Mouse (Mus musculus) lung, adult 18-20 months (tissue): ENCODE data around the gene Ppp6r3.
A peak's percentile ranks its signal among the peaks of the same experiment; 100 is the strongest.
"Not testable (repeated sequence)": the region's sequence is repeated elsewhere in the genome, so short reads cannot be mapped to it uniquely, and the experiment has no call there.

Experiments used
- DNase-seq, 2 experiments: peaks; one replicate each; pipeline ENCODE4 v3.0.0; 2022; ENCODE audit warnings: mixed read lengths in 2 of 2

Gene Ppp6r3

DNA sequence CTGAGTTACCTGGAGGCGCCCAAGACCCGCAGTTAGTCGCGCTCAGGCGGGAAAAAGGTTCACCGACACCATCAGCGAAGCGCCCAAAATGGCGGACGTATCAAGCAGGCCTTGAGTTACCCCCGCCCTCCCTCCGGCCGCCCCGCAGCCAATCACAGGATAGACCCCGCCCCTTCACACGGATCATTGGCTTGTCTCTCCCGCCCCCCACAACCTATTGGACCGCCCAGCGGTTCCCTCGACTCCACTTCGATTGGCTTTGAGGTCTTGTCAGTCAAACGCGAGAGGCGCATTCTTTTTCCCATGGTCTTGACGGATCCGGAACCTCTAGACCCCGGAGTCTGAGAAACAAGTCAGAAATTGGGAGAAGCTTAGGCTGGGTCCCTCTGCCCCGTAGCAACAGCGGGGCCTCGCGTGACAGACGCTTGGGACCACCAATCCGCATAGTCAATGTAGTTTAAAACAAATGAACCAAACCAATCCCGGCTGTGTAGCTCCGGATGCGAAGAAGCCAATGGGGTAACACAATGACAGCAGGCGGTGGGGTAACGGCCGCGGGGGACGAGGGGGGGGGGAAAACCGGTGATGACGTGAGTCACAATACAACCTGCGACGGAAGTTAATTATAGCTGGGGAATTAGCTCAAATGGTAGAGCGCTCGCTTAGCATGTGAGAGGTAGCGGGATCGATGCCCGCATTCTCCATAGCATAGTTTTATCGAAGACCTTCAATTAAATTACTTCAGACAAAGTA, at the start of gene Ppp6r3:
Gene Ppp6r3, minus strand, starts transcription at position 118 of the 753 bp plus-strand sequence.
- DNase-seq = peak; percentile 98 to 99

DNA sequence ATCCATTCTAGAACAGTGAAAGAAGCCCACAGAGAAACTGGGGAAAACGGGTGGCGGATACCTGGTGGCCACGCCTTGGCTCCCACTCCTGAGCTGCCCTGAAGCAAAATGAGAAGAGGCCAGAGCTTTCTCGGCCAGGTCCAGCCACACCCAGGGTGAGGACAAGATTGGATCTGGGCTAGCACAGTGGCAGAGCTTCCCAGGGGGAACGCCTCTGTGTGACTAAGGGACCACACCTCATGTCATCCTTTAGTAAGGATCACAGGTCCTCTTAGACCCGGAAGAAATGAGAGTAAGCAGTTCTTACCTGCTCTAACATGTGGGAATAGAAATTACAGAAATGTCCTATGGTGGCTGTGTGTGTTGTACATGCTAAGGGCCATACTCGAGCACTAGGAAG, 49.6 kb upstream of the Ppp6r3 start:
- no peak for DNase-seq

DNA sequence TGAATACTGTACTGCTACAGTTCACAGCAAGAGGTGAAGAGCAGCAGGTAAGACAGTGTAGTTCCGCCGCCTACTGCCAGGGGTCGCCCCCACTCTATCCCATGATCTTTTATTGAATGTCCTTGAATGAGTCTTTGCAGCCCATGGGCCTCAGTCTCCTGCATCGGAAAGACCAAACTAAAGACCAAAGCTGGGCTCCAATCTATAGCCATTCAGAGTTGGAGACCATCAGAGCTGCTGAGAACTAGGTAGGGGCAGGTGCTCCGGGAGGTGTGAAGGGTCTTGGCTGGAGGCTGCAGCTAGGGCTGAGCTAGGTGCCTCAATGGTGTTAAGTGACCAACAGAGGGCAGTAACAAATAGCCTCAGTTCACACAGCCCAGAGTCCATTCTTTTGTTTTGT, 48.3 kb upstream of the Ppp6r3 start:
- peak; percentile 64 to 71 for DNase-seq

DNA sequence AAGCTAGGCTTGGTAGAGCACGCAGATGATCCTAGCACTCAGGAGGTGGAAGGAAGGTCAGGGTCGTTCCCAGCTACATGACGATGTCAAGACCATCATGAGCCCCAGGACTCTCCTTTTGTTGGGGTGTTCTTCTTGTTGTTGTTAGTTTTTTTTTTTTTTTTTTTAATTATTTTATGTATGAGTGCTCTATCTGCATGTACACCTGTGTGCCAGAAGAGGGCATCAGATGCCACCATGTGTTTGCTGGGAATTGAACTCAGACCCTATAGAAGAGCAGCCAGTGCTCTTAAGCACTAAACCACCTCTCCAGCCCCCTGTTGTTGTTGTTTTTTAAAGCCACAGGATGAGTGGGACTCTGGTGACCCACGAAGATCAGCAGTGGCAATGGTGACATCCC, 47.7 kb upstream of the Ppp6r3 start:
- DNase-seq = no peak

DNA sequence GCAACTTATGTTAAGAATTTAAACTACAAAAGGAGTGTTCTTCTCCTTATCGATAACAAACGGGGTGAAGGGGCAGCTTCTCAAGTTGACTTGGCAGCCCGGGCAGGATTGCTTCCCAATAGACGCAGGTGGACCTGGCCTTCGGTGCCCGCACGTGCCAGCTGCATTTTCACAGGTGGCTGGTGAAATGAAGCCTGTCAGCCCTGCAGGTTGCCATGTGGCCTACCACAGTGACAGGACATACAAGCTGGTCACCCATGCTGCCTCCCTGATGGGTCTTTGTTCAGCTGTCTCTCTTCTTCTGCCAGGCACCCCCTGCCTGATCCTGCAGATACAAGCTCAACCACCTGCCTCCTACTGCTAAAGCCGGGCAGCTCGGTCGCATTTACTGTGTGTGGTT, 45.3 kb upstream of the Ppp6r3 start:
- DNase-seq = no peak

DNA sequence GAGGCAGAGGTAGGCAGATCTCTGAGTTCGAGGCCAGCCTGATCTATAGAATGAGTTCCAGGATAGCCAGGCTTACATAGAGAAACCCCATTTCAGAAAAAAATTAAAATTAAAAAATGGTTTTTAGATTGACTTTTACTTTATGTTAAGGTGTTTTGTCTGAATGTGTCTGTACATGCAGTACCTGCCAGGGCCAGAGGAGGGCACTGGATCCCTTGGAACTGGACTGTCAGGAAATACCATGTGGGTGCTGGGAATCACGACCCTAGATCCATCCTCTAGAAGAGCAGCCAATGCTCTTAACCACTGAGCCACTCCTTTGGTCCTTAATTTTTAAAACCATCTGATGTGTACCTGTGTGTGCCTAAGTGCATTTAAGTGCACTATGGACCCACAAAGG, 43.8 kb upstream of the Ppp6r3 start:
- DNase-seq = no peak

DNA sequence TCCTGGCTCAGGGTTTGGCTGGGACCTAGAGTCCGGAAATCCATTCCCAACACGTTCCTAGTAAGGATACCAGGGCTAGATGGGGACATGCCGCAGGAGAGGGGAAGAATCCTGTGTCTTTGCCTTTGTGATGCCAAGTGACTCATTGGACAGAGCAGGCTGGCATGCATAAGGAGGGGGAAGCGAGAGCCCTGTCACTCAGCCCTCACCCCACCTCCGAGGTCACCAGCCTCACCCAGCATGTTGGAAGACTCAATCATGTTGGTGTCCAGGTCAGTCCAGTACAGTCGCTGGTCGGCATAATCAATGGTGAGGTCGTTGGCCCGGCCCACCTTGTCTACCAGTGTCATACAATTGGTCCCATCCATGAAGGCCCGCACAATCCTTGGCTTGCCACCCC, 38.4 kb upstream of the Ppp6r3 start:
- DNase-seq = no peak

DNA sequence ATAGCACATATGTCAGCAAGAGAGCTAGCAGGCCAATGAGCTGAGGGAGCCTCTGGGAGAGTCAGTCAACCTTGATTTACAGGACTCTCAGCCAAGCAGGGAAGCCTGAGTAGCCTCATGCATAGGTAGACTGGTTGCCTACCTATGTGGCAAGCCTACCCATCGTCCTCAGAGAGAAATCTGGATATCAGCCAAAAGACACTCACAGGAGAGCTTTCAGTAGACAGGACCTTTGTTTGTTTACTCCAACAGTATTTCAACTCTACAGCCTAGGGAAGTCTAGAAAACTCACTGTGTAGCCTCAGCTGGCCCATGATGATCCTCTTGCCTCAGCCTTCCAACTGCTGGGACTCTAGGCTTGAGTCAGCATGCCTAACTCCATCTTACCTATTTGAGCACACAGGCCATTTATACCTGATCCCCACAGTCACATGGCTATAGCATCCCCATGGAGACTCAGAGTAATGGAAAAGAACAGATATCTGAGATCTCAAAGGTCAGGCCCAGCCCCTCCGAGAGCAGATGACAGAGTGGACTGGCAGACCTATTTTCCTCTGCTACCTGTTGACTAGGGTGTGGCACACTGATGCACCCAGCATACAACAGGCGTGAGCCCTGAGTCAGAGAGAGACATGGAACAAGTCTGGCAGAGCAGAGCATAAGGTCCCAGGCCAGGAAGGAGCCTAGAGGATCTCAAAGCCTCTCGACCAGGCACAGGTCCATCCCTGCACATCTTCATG, 37.2 kb upstream of the Ppp6r3 start:
- DNase-seq = no peak

DNA sequence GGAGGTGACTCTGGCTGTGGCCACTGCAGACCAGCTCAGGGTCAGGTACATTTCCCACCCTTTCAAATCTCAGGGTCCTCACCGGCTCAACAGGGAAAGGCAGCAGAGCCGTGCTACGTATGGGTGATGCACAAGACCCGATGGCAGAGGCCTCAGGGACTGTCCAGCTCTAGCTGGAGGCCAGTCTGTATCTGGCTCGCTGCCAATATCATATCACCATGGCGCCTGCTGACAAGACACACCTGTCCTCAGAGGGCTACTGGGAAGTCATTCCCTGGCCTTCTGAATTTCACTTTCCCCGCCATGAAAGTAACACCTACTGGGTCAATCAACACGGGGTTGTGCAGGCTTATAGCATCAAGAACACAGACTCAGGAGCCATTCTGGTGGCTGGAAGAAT, 36.2 kb upstream of the Ppp6r3 start:
- peak in 1 of 2 experiments; percentile 28 for DNase-seq

DNA sequence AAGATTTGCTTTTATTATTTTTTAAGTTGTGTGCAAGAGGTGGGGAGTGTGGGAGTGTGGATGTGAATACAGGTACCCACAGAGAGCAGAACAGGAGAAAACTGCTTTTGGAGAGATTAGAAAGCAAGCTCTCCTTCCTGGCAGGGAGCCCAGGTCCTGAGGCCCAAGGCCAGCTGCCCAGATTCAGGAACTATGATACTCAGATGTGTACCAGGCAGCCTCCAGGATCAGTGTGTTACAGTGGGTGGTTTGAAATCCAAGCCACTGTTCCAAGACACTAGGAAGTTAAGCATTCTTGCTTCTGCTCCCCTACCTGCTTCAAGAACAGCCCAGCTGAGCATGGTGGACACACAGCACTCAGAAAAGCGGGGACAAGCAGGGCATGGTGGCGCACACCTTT, 35.3 kb upstream of the Ppp6r3 start:
- DNase-seq = no peak

DNA sequence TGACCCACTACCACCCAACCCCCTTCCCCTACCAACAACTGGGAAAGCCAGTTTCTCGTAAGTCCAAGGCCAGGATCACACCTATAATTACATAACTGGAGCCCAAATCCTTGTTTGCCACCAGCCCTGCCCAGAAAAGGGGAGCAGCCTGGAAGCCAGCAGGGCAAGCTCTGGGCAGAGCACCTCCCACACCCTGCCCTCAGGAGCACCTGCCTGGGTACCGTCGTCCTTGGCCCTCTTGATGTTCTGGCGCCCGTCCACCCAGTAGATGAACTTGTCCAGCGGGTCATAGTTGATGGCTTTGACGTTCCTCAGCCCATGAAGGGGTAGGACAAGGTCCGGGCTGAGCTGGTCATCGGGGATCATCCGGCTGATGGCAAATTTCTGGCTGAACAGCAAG, 34.3 kb upstream of the Ppp6r3 start:
- DNase-seq = peak; percentile 59 to 65

DNA sequence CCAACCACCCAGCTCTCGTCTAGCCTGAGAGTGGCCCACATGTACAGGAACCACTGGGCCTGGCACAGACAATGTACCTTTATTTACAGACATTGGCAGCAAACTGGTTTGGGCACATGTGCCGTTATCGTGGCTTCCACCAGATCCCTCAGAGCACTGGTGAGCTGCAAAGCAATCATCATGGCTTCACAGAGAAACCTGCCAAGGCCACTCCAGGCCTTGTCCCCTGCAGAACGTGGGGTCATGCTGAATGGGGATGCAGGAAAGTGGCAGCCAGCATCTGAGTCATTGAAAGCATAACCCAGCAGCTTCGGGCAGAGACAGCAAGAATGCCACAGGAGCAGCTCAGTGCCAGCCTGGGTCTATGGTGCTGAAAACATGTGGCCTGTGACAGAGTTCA, 18.8 kb upstream of the Ppp6r3 start:
- no peak for DNase-seq

DNA sequence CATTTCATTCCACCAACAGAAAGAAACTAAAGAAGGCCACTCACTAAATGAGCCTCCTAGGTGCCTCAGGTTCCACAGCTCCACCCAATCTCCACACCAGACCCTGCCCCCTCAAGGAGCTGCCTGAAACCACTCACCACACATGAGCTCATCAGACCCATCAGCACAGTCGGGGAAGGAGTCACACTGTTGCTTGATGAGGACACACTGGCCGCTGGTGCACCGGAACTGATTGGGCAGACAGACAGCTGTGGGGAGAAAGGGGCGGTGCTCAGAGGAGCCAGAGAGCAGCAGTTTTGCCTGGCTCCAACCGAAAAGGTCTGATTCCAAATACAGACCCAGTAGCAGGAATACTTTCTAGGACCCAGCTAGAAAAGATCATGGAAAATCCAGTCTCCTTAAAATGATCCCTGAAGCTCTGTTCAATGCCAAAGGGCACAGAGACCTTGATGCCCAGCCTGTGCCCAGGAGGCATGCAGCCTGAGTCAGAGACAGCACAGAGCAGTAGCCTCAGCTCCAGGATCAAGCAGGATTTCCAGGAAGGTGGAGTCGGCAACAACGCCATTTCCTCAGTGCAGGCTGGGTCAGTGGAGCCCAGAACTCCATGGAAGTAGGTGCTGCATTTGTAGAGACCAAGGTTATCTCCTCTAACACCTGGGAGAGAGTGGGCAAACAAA, 18.0 kb upstream of the Ppp6r3 start:
- no peak for DNase-seq

DNA sequence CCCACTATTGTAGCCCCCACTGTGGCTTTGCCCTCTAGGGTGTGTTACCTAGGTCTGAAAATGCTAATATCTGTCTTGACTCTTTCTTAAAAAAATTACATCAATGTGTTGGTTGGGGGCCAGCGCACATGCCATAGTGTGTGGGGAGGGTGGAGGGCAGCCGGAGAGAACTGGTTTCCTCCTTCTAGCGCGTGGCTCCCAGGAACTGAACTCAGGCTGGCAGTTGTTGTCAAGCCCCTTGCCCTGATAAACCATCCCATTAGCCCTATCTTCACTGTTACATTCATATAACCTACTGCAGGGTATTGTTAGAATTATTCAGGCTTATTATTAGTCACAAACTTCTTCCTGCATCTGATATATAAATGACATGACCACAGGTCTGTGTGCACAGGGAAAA, 14.4 kb upstream of the Ppp6r3 start:
- no peak for DNase-seq

DNA sequence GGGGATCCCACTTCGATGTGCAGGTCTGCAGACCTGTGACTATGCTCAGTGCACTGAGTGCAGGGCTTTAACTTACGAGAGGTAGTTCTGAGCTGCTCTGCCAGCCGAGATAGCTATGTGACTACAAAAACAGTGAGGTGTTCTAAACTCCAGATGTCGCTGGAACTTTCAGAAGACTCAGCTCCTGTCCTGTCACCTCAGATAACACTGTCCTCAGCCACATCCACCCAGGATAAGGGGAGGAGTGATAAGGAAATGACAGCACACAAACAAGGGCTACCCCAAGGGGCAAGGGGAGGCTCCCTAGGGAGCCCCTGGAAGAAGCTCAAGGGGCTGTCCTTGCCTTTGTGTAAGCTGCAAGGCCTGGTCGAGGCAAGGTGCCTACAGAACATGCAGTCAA, 14.0 kb upstream of the Ppp6r3 start:
- DNase-seq = no peak

DNA sequence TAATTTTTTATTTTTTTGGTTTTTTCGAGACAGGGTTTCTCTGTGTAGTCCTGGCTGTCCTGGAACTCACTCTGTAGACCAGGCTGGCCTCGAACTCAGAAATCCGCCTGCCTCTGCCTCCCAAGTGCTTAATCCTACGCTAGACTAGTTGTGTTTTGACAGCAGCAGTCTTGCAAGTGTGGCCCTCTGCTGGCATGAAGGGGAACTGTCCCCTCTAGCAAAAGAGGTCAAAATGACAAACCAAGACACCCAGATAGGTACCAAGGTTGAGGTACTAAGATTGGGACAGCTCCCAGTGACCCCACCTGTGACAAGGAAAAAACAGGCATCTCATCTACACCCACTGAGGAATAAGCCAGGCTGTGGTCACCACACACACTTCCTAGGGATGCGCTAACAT, 12.2 kb upstream of the Ppp6r3 start:
- DNase-seq = not testable (repeated sequence)

DNA sequence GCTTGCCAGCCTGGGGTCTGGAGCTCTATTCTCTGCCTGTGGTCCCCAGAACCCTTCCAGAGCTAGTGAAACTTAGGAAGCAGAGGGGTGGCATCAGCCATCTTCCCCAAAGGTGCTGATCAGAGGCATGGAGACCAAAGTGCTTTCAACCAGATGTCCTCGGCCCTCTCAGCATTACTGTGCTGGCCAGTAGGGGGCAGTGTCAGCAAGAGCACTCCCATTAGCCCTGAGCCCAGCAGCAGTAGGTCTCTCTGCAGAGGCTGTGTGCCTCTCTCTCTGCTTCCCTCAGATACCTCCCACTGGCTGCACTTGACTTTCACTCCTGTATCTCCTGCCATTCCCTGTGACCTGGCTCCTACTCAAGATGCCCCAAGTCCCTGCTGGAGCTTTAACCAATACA, 11.0 kb upstream of the Ppp6r3 start:
- DNase-seq = peak; percentile 46 to 56

DNA sequence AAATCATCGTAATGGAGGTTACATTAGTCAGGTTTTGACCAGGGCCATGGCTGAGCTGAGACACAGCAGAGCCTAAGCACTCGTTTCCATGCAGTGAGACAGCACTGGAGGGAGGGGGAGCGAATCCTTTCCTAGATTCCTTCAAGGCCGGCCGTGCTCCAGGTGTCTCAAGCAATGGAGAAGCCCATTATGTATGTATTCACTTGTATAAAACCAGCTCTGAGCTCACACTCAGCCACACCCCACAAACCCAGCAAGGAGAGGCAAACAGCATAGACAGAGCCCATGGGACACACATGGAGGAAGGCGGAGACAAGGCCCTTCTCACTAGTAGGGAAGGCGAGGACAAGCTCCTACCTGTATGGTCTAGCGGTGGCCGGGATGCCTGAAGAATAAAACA, 10.5 kb upstream of the Ppp6r3 start:
- DNase-seq = no peak

DNA sequence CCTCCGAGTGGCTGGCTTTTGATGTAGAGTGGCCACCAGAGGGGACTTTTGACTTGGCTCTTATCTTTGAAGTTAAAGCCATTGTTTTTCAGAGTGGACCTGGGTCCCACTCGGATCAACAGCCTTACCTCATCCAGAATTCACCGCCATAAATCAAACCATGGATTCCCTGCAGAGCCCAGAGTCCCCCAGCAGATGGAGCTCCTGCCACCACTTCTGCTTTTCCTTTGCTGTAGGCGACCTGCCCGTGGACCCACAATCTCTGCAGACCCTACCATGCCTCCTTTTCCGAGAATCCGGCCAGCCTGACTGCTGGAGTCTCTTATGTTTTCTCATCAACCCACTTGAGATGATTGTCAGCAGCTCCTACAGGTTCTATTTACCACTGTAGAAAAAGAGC, 5.8 kb upstream of the Ppp6r3 start:
- peak; percentile 48 for DNase-seq

DNA sequence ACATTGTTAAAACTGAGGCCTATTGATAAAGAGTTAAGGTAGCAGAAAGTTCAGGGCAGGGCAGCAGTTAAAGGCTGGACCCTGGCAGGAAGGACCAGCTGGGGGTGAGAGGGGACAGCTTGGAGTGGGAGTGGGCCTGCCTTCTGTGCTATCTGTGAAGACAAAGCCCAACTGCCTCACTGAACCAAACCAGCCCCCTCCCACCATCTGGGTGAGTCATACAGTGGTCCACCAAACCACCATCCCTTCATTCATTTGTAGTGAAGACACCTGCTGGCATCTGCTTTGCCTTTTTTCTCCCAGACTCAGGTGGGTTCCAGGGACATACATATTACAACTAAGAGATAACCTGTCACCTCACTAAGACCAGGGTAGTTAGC, 2.4 kb upstream of the Ppp6r3 start:
- DNase-seq = no peak

DNA sequence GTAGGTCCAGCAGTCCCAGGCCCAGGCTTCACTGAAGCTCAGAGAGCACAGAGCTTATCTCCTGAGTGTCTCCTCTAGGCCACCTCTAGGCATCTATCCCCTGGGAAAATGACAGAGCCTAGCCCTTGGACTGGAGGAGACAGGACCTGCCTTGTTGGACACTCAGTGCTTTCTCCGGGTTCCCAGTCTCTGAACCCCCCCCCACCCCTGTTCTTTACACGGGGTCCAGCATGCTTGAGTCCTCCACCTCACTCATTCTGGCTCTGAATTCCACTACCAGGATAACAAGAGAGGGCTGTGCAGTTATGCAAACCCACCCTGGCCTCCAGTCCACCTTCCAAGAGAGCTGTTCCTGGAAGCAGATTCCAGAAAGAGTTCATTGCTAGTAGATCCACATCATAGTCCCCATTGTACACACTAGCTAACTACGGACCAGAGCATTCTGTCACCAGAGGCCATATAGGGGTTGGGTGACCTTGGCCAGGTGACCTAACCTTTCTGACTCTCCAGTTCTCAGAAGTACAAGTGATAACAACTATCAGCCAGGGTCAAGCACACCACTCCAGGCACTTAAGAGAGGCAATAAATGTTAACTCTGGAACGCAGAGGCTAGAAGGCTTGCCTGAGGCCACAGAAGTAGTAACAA, 1.8 kb upstream of the Ppp6r3 start:
- peak; percentile 60 to 64 for DNase-seq

DNA sequence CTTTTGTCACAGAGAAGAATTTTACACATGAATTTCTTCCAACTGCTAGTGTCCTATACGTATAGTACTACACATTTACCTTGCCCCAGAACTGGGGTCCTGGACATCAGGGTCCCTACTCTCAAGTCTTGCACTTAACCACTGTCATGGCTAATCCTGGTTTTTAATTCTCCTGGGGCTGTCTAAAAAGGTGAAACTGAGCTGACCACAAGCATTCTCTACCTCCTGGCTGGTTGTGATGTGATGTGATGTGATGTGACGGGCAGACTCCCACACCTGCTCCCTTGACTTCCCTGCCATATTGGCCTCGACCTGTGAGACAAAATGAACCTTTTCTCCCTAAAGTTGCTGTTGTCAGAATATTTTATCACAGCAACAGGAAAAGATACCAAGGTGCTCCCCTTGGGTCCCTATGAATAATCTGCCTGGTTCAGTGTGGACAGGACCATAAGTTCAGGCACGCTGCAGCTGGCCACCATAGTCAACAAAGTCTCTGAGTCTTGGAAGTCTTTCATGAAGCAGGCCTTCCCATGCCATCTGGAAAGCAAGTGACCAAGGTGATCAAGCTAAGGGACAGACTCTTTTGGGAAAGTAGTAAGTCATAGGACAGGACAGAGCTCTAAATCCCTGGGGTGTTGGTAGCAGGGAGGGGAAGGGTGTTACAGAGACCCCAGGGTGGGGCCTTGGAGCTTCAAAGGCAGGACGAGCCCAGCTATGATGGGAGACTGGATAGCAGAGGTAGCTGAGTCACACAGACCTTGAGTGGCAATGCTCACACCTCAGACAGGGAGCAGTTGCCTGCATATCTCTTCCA, 1.1 kb upstream of the Ppp6r3 start:
- DNase-seq = no peak

DNA sequence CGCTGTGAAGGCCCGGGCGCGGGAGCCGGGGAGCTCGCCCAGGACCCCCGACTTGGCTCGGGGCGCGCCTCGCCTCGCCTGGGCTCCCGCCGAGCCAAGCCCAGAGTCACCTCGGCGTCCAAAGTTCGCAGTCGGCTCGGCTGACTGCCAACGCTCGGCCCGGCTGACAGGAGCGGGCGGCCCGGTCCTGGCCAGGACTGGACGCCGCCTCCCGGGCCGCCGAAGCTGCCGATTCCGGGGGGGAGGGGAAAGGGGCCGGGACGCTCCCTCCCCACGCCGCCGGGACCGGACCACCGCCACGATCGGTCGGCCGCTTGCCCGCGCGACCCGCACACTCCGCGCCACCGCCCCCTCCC, 295 bp downstream of the Ppp6r3 start:
- peak in 1 of 2 experiments; percentile 81 for DNase-seq
